8 mouse cellular contexts compared by ENCODE assay signal in the genomic region with DNA sequence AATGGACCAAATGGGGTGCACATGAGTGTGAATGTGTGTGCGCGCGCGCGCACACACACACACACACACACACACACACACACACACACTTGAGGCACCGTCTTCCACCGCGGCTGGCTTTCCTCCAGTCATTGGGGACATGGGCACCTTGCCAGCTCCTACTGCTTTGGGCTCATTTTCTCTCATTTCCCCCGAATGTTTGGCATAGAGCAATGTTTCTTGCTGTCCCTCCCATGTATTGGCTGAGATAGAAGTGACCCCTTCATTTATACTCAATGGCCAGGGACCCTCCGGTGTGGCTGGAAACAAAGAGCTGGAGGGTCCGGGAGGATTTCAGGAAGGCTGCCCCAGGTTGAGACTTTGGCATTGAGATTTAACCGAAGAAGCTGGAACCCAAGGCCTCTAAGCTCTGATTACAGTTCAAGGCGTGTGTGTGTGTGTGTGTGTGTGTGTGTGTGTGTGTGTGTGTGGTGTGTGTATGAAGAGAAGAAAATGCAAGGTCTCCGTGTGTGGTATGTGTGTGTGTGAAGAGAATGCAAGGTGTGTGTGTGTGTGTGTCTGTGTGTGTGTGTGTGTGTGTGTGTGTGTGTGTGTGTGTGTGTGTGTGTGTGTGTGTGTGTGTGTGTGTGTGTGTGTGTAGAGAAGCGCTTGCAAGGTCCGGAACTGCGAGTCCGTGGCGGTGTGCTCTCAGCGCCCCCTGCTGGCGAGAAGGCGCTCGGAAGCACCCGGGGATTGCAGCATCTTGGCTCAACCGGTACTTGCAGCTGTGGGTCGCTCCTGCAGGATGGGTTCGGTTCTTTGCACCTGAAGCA. TPM values are rescaled to one million over a fixed set of nuclear protein-coding genes. Genes with fewer than 3 reads are reported as not detected.
DNase-seq lines count a peak whose midpoint lies in the region; ATAC-seq and TF ChIP-seq lines count a peak whose summit lies in the region.

No protein-coding gene starts in this region.

- H3K9me3 ChIP-seq in embryonic facial prominence, embryonic 13.5 days, result no peaks in the 10 kb centered on the region
- H3K9me3 ChIP-seq in limb, embryonic 14.5 days (ENCODE audit: control insufficient read depth, low read length), result no peaks in the 10 kb centered on the region
- H3K9me3 ChIP-seq in midbrain, embryonic 16.5 days (replicated peaks; ENCODE audit: control insufficient read depth, low read length, poor library complexity, severe bottlenecking), result no peaks in the 10 kb centered on the region

- peak; percentile 60 for DNase-seq in 3T3-L1 (ENCODE audit: low read depth, low spot score)
- peak; percentile 85 for DNase-seq in adrenal gland, postnatal 25 days
- peak; percentile 53 for DNase-seq in heart, adult 8-10 months (ENCODE audit: low spot score)
- DNase-seq in kidney, adult 8-10 months, result peak; percentile 49 to 66
- DNase-seq in limb, embryonic 14.5 days (ENCODE audit: low spot score), result peak; percentile 56
- peak; percentile 32 to 66 for DNase-seq in spleen, adult 2 months (ENCODE audit: low read depth in 1 of 2, low spot score in 2 of 2)

- no peak; the same call in 1 of the 2 replicates for ATAC-seq in embryonic facial prominence, embryonic 13.5 days (ENCODE audit: insufficient number of reproducible peaks, insufficient read depth, low FRiP score, low TSS enrichment, low read depth)
- ATAC-seq in limb, embryonic 14.5 days (ENCODE audit: low FRiP score, low read depth), result peak; percentile 75; the same call in 1 of the 2 replicates
- ATAC-seq in midbrain, embryonic 16.5 days, result peak; percentile 78

- TF ChIP-seq CTCF in spleen, adult 2 months (IDR thresholded peaks at IDR 0.05; ENCODE audit: extremely low read depth, insufficient read depth, insufficient read length, insufficient replicate concordance), result peak; percentile 91

- peak overlapping the region; percentile 49 for H3K4me2 ChIP-seq in embryonic facial prominence, embryonic 13.5 days
- H3K4me2 ChIP-seq in limb, embryonic 14.5 days (replicated peaks; ENCODE audit: low read depth, low read length, severe bottlenecking), result peak overlapping the region; percentile 34; the same call in 1 of the 2 replicates
- peak overlapping the region; percentile 39 for H3K4me2 ChIP-seq in midbrain, embryonic 16.5 days (ENCODE audit: low read length)

- no peak overlapping the region for H3K4me3 ChIP-seq in embryonic facial prominence, embryonic 13.5 days
- H3K4me3 ChIP-seq in limb, embryonic 14.5 days (replicated peaks; ENCODE audit: low read length), result peak overlapping the region; percentile 16; the same call in 1 of the 2 replicates
- no peak overlapping the region for H3K4me3 ChIP-seq in midbrain, embryonic 16.5 days (ENCODE audit: low read depth, low read length)
- H3K4me3 ChIP-seq in spleen, adult 2 months (ENCODE audit: extremely low read depth, insufficient read depth, insufficient read length), result no peak overlapping the region

- no peak overlapping the region for H3K9ac ChIP-seq in embryonic facial prominence, embryonic 13.5 days
- H3K9ac ChIP-seq in limb, embryonic 14.5 days (ENCODE audit: low read depth, low read length, severe bottlenecking), result no peak overlapping the region
- no peak overlapping the region for H3K9ac ChIP-seq in midbrain, embryonic 16.5 days (ENCODE audit: low read depth, low read length)

- TF ChIP-seq POLR2A in limb, embryonic 14.5 days (IDR thresholded peaks at IDR 0.05; ENCODE audit: borderline replicate concordance, extremely low read depth, insufficient read depth, insufficient read length), result no peak
- TF ChIP-seq POLR2A in spleen, adult 2 months (IDR thresholded peaks at IDR 0.05; ENCODE audit: low read depth, low read length), result no peak

- H3K36me3 ChIP-seq in embryonic facial prominence, embryonic 13.5 days, result no peaks in the 10 kb centered on the region
- no peaks in the 10 kb centered on the region for H3K36me3 ChIP-seq in limb, embryonic 14.5 days (ENCODE audit: control insufficient read depth, insufficient read depth, low read length)
- no peaks in the 10 kb centered on the region for H3K36me3 ChIP-seq in midbrain, embryonic 16.5 days (ENCODE audit: control insufficient read depth, insufficient read depth, low read length)
- H3K36me3 ChIP-seq in spleen, adult 2 months (ENCODE audit: control insufficient read depth, insufficient read depth, low read length), result no peaks in the 10 kb centered on the region

- 36% methylated on average over 25 of the region's 27 CpGs for WGBS in embryonic facial prominence, embryonic 13.5 days
- 41% methylated on average over 25 of the region's 27 CpGs for WGBS in limb, embryonic 14.5 days
- WGBS in midbrain, embryonic 16.5 days, result 33% methylated on average over 27 of the region's 27 CpGs
- WGBS in spleen, adult 2 months, result 43% methylated on average over 20 of the region's 27 CpGs

- H3K27ac ChIP-seq in embryonic facial prominence, embryonic 13.5 days, result no peak overlapping the region
- no peak overlapping the region for H3K27ac ChIP-seq in limb, embryonic 14.5 days (replicated peaks; ENCODE audit: low read depth, low read length)
- H3K27ac ChIP-seq in midbrain, embryonic 16.5 days (ENCODE audit: low read length), result no peak overlapping the region
- no peak overlapping the region for H3K27ac ChIP-seq in spleen, adult 2 months (ENCODE audit: insufficient read depth, low read length)

- no peaks in the 10 kb centered on the region for H3K27me3 ChIP-seq in embryonic facial prominence, embryonic 13.5 days
- H3K27me3 ChIP-seq in limb, embryonic 14.5 days (ENCODE audit: control insufficient read depth, insufficient read depth, low read length), result no peaks in the 10 kb centered on the region
- H3K27me3 ChIP-seq in midbrain, embryonic 16.5 days (ENCODE audit: control insufficient read depth, insufficient read depth, low read depth, low read length), result no peaks in the 10 kb centered on the region
- H3K27me3 ChIP-seq in spleen, adult 2 months (ENCODE audit: control insufficient read depth, insufficient read depth, low read length), result no peaks in the 10 kb centered on the region

- H3K4me1 ChIP-seq in embryonic facial prominence, embryonic 13.5 days, result peaks cover 12% of the 10 kb centered on the region
- 0 out of 2 replicates have a peak, but pooled peaks cover 5% of the 10 kb centered on the region for H3K4me1 ChIP-seq in limb, embryonic 14.5 days (ENCODE audit: control insufficient read depth, insufficient read depth, low read length)
- H3K4me1 ChIP-seq in midbrain, embryonic 16.5 days (ENCODE audit: control insufficient read depth, insufficient read depth, low read length), result 0 out of 2 replicates have a peak, but pooled peaks cover 2% of the 10 kb centered on the region
- H3K4me1 ChIP-seq in spleen, adult 2 months (ENCODE audit: control insufficient read depth, insufficient read depth, insufficient read length), result no peaks in the 10 kb centered on the region

RNA-seq across cellular contexts. Expression of gene Adpgk, which starts 9.3 kb away (rescaled TPM):
- total RNA-seq in adrenal gland, postnatal 25 days (2021), result 28.6 and 31.1 TPM in 2 replicates
- 35.6 and 39.2 TPM in 2 replicates for polyA plus RNA-seq in embryonic facial prominence, embryonic 13.5 days (2015; fragmentation: Nextera tagmentation; extraction: Ambion mirVana)
- 1 to 10 TPM; 6.8 to 7.8 (median 7.5) TPM for total RNA-seq in heart, adult 8-10 months (2022)
- polyA plus RNA-seq in limb, embryonic 14.5 days (2012; rRNA removed), result 46.2 and 47.4 TPM in 2 replicates
- polyA plus RNA-seq in limb, embryonic 14.5 days (2014; fragmentation: Nextera tagmentation; extraction: Ambion mirVana), result 51.2 and 53.0 TPM in 2 replicates
- 19.7 and 21.9 TPM in 2 replicates for polyA plus RNA-seq in midbrain, embryonic 16.5 days (2015; fragmentation: Nextera tagmentation; extraction: Ambion mirVana)
- polyA plus RNA-seq in spleen, adult 2 months (2012; rRNA removed), result 20.1 and 25.0 TPM in 2 replicates
